Mouse (Mus musculus) embryo, embryonic 11 days (tissue): Measurements from ENCODE around the gene AC134908.4.
A peak's percentile ranks its signal among the peaks of the same experiment; 100 is the strongest.

Experiments used
- DNase-seq: peaks from one replicate; pipeline ENCODE4 v3.0.0-alpha.2; 2015

Gene AC134908.4

GRCm38 (mm10) chr17:25795609-25796092 lies at the start of gene AC134908.4:
AC134908.4 (minus strand) TSS chr17:25795659.
- DNase-seq, result peak; percentile 90

GRCm38 (mm10) chr17:25844396-25844901 lies 49.0 kb upstream of the AC134908.4 start, which contains the start of gene Rhot2:
Rhot2 (minus strand) TSS chr17:25844851.
- peak; percentile 97 for DNase-seq

- no peak for DNase-seq
These were observed 48.4 kb upstream of the AC134908.4 start for GRCm38 (mm10) chr17:25843636-25844395.

- DNase-seq, result no peak
These were observed 47.7 kb upstream of the AC134908.4 start for GRCm38 (mm10) chr17:25843122-25843521.

- no peak for DNase-seq
These were observed 47.0 kb upstream of the AC134908.4 start for GRCm38 (mm10) chr17:25842509-25842908.

- no peak for DNase-seq
These were observed 45.8 kb upstream of the AC134908.4 start, which contains the start of gene Gm20683 for GRCm38 (mm10) chr17:25841117-25841880. Gm20683 (minus strand) TSS chr17:25841763.

- no peak for DNase-seq
These were observed 45.1 kb upstream of the AC134908.4 start for GRCm38 (mm10) chr17:25840519-25840918.

- DNase-seq, result no peak
These were observed 44.2 kb upstream of the AC134908.4 start for GRCm38 (mm10) chr17:25839455-25840235.

- DNase-seq, result no peak
These were observed 43.4 kb upstream of the AC134908.4 start for GRCm38 (mm10) chr17:25838904-25839303.

GRCm38 (mm10) chr17:25837533-25837932 lies 42.1 kb upstream of the AC134908.4 start:
- DNase-seq, result peak; percentile 38

GRCm38 (mm10) chr17:25837076-25837410 lies 41.6 kb upstream of the AC134908.4 start, which contains the start of gene Rhbdl1:
Rhbdl1 (minus strand) TSS chr17:25837295.
- DNase-seq, result peak; percentile 80

- no peak for DNase-seq
These were observed 41.1 kb upstream of the AC134908.4 start for GRCm38 (mm10) chr17:25836397-25837075.

- no peak for DNase-seq
These were observed 40.4 kb upstream of the AC134908.4 start for GRCm38 (mm10) chr17:25835816-25836215.

GRCm38 (mm10) chr17:25835301-25835700 lies 39.8 kb upstream of the AC134908.4 start:
- no peak for DNase-seq

GRCm38 (mm10) chr17:25834595-25835222 lies 39.2 kb upstream of the AC134908.4 start:
- DNase-seq, result no peak

GRCm38 (mm10) chr17:25833961-25834594 lies 38.6 kb upstream of the AC134908.4 start:
- no peak for DNase-seq

GRCm38 (mm10) chr17:25833291-25833663 lies 37.8 kb upstream of the AC134908.4 start, which contains the start of gene Stub1:
Stub1 (minus strand) TSS chr17:25833404.
- DNase-seq, result peak; percentile 96

GRCm38 (mm10) chr17:25832436-25833290 lies 37.2 kb upstream of the AC134908.4 start:
- peak; percentile 100 for DNase-seq

- DNase-seq, result no peak
These were observed 36.2 kb upstream of the AC134908.4 start for GRCm38 (mm10) chr17:25831451-25832281.
